Mouse (Mus musculus) MEL (cell line): ENCODE measurements around the gene Odaph. TPM values are rescaled to one million over a fixed set of nuclear protein-coding genes. Genes with fewer than 3 reads are reported as not detected.

Experiments used
- DNase-seq: peaks from one replicate; pipeline ENCODE4 v3.0.0; 2011; ENCODE audit warnings: low read depth, low spot score
- H3K27ac ChIP-seq: 2 replicates; pipeline ENCODE4 v1.5.1; 2012; ENCODE audit warnings: low read depth, mild to moderate bottlenecking, control low read depth, low read length, moderate library complexity; ENCODE audit not compliant: control insufficient read depth
- H3K27me3 ChIP-seq, 2 experiments: fragments of 150-350 bp in 1 of 2; sonication (generic) in 1 of 2; 2 replicates each; pipeline ENCODE4 v1.6.1; 2012; ENCODE audit warnings: low read length in 2 of 2, mild to moderate bottlenecking in 2 of 2, improper control_type of control experiment in 1 of 2, moderate library complexity in 1 of 2; ENCODE audit not compliant: insufficient read depth in 2 of 2, control insufficient read depth in 1 of 2
- H3K36me3 ChIP-seq, 2 experiments: 2 replicates each; pipeline ENCODE4 v1.6.1; 2012 to 2014; ENCODE audit warnings: low read length in 2 of 2, improper control_type of control experiment in 1 of 2, inconsistent platforms in 1 of 2, mild to moderate bottlenecking in 1 of 2; ENCODE audit not compliant: insufficient read depth in 2 of 2, control insufficient read depth in 1 of 2
- H3K4me1 ChIP-seq, 2 experiments: fragments of 150-350 bp in 1 of 2; sonication (generic) in 1 of 2; 2 replicates each; pipeline ENCODE4 v1.6.1; 2012; ENCODE audit warnings: low read length in 2 of 2, improper control_type of control experiment in 1 of 2, mild to moderate bottlenecking in 1 of 2; ENCODE audit not compliant: insufficient read depth in 2 of 2, control insufficient read depth in 1 of 2
- H3K4me3 ChIP-seq, 2 experiments: fragments of 150-350 bp in 1 of 2; sonication (generic) in 1 of 2; 2 replicates each; pipeline ENCODE4 v1.5.1; 2012; ENCODE audit warnings: low read depth in 2 of 2, low read length in 2 of 2, mild to moderate bottlenecking in 2 of 2, moderate library complexity in 2 of 2, control low read depth in 1 of 2, improper control_type of control experiment in 1 of 2; ENCODE audit not compliant: control insufficient read depth in 1 of 2, insufficient read depth in 1 of 2
- H3K79me2 ChIP-seq: 2 replicates; pipeline ENCODE4 v1.6.1; 2012; ENCODE audit warnings: mild to moderate bottlenecking, low read length, moderate library complexity; ENCODE audit not compliant: control insufficient read depth, poor library complexity, insufficient read depth
- H3K9ac ChIP-seq: 2 replicates; pipeline ENCODE4 v1.6.1; 2012; ENCODE audit warnings: low read depth, mild to moderate bottlenecking, control low read depth, low read length, moderate library complexity; ENCODE audit not compliant: control insufficient read depth, poor library complexity, severe bottlenecking
- H3K9me3 ChIP-seq: fragments of 150-350 bp; sonication (generic); replicated peaks from 2 replicates; pipeline ENCODE4 v1.6.1; 2012; ENCODE audit warnings: mild to moderate bottlenecking, low read length, improper control_type of control experiment, moderate library complexity; ENCODE audit not compliant: insufficient read depth
- BHLHE40 ChIP-seq: IDR thresholded peaks from 2 replicates; pipeline ENCODE4 v1.6.1; 2012; ENCODE audit warnings: low read depth, mild to moderate bottlenecking, inconsistent platforms, low read length, improper control_type of control experiment, borderline replicate concordance
- CHD1 ChIP-seq: IDR thresholded peaks from 2 replicates; pipeline ENCODE4 v1.6.1; 2012; ENCODE audit warnings: low read depth, mild to moderate bottlenecking, inconsistent platforms, low read length, improper control_type of control experiment
- CHD2 ChIP-seq: IDR thresholded peaks from 2 replicates; pipeline ENCODE4 v1.6.1; 2011; ENCODE audit warnings: low read length, improper control_type of control experiment
- CTCF ChIP-seq, 3 experiments: IDR thresholded peaks in 2 of 3; conservative IDR thresholded peaks in 1 of 3; 2 replicates each; pipeline ENCODE4 v1.5.1; 2011 to 2012; ENCODE audit warnings: low read length in 3 of 3, low read depth in 2 of 3, mild to moderate bottlenecking in 2 of 3, improper control_type of control experiment in 1 of 3, inconsistent platforms in 1 of 3, mixed read lengths in 1 of 3, moderate library complexity in 1 of 3; ENCODE audit not compliant: control insufficient read depth in 1 of 3, insufficient read depth in 1 of 3, poor library complexity in 1 of 3, severe bottlenecking in 1 of 3
- E2F4 ChIP-seq: IDR thresholded peaks from 2 replicates; pipeline ENCODE4 v1.6.1; 2011; ENCODE audit warnings: low read depth, low read length, improper control_type of control experiment, borderline replicate concordance
- ELF1 ChIP-seq: IDR thresholded peaks from 2 replicates; pipeline ENCODE4 v1.6.1; 2014; ENCODE audit warnings: low read depth, mild to moderate bottlenecking, inconsistent platforms, low read length, improper control_type of control experiment, moderate library complexity
- EP300 ChIP-seq, 2 experiments: IDR thresholded peaks; 2 replicates each; pipeline ENCODE4 v1.6.1; 2011; ENCODE audit warnings: improper control_type of control experiment in 2 of 2, low read length in 2 of 2, low read depth in 1 of 2, mild to moderate bottlenecking in 1 of 2
- ETS1 ChIP-seq: IDR thresholded peaks from 2 replicates; pipeline ENCODE4 v1.6.1; 2012; ENCODE audit warnings: low read depth, mild to moderate bottlenecking, inconsistent platforms, low read length, improper control_type of control experiment, moderate library complexity
- GATA1 ChIP-seq: IDR thresholded peaks from 2 replicates; pipeline ENCODE4 v1.6.1; 2011; ENCODE audit warnings: low read depth, low read length, improper control_type of control experiment
- HCFC1 ChIP-seq: IDR thresholded peaks from 2 replicates; pipeline ENCODE4 v1.6.1; 2012; ENCODE audit warnings: low read depth, mild to moderate bottlenecking, inconsistent platforms, low read length, improper control_type of control experiment, moderate library complexity
- JUND ChIP-seq: IDR thresholded peaks from 2 replicates; pipeline ENCODE4 v1.6.1; 2011; ENCODE audit warnings: low read depth, mild to moderate bottlenecking, improper control_type of control experiment, low read length
- MAFK ChIP-seq: IDR thresholded peaks from 2 replicates; pipeline ENCODE4 v1.6.1; 2011; ENCODE audit warnings: low read depth, mild to moderate bottlenecking, low read length, improper control_type of control experiment, borderline replicate concordance
- MAX ChIP-seq: IDR thresholded peaks from 2 replicates; pipeline ENCODE4 v1.6.1; 2011; ENCODE audit warnings: low read length, improper control_type of control experiment
- MAZ ChIP-seq: IDR thresholded peaks from 2 replicates; pipeline ENCODE4 v1.6.1; 2012; ENCODE audit warnings: low read depth, mild to moderate bottlenecking, inconsistent platforms, low read length, improper control_type of control experiment
- MEF2A ChIP-seq: IDR thresholded peaks from 2 replicates; pipeline ENCODE4 v1.6.1; 2014; ENCODE audit warnings: low read depth, mild to moderate bottlenecking, inconsistent platforms, low read length, improper control_type of control experiment; ENCODE audit not compliant: poor library complexity, insufficient replicate concordance, severe bottlenecking; ENCODE audit errors: extremely low read depth
- MYB ChIP-seq: IDR thresholded peaks from 2 replicates; pipeline ENCODE4 v1.6.1; 2011; ENCODE audit warnings: mild to moderate bottlenecking, low read depth, low read length, improper control_type of control experiment
- RAD21 ChIP-seq: IDR thresholded peaks from 2 replicates; pipeline ENCODE4 v1.6.1; 2011; ENCODE audit warnings: mild to moderate bottlenecking, low read depth, low read length, improper control_type of control experiment
- RCOR1 ChIP-seq: IDR thresholded peaks from 2 replicates; pipeline ENCODE4 v1.6.1; 2012; ENCODE audit warnings: low read depth, mild to moderate bottlenecking, inconsistent platforms, low read length, improper control_type of control experiment
- TAL1 ChIP-seq: IDR thresholded peaks from 2 replicates; pipeline ENCODE4 v1.6.1; 2012; ENCODE audit warnings: mild to moderate bottlenecking, inconsistent platforms, low read length, moderate library complexity, mixed read lengths
- TCF12 ChIP-seq: IDR thresholded peaks from 2 replicates; pipeline ENCODE4 v1.6.1; 2014; ENCODE audit warnings: low read depth, mild to moderate bottlenecking, inconsistent platforms, low read length, improper control_type of control experiment, moderate library complexity
- USF2 ChIP-seq, 2 experiments: IDR thresholded peaks; 2 replicates each; pipeline ENCODE4 v1.6.1; 2011 to 2012; ENCODE audit warnings: improper control_type of control experiment in 2 of 2, low read length in 2 of 2, borderline replicate concordance in 1 of 2, inconsistent platforms in 1 of 2, low read depth in 1 of 2, mild to moderate bottlenecking in 1 of 2; ENCODE audit not compliant: insufficient read depth in 1 of 2
- ZC3H11A ChIP-seq: IDR thresholded peaks from 2 replicates; pipeline ENCODE4 v1.6.1; 2012; ENCODE audit warnings: low read depth, mild to moderate bottlenecking, inconsistent platforms, low read length, improper control_type of control experiment
- ZMIZ1 ChIP-seq: IDR thresholded peaks from 2 replicates; pipeline ENCODE4 v1.6.1; 2012; ENCODE audit warnings: low read depth, mild to moderate bottlenecking, inconsistent platforms, low read length, improper control_type of control experiment, moderate library complexity
- polyA plus RNA-seq, 2 experiments: library from polyadenylated mRNA; stranded (reverse) in 1 of 2; unstranded in 1 of 2; fragments of >175 nt in 1 of 2; fragments of >200 nt in 1 of 2; gene quantifications; 2 replicates each; pipeline versions ENCODE4 v1.2.1 to v1.2.4; 2012; ENCODE audit warnings: low replicate concordance in 2 of 2, low read depth in 1 of 2; ENCODE audit not compliant: insufficient read length in 2 of 2, insufficient read depth in 1 of 2, missing spikeins in 1 of 2
- total RNA-seq: library from RNA; depleted of rRNA; stranded (reverse); fragments of 300-350 nt; gene quantifications from 2 replicates; pipeline ENCODE4 v1.2.3, GENCODE M21; 2012

Odaph gene
- total and polyA plus RNA-seq, 3 experiments: 0.27 to 0.65 TPM; not detected in 1

GRCm38 (mm10) chr5:91956991-91957760 lies 30.1 kb upstream of the Odaph start:
- peak; percentile 28 for DNase-seq
- H3K9me3 ChIP-seq: no peaks in the 10 kb centered on the region
- H3K27me3 ChIP-seq: no peaks in the 10 kb centered on the region
- H3K27ac ChIP-seq: no peak overlapping the region
- TF ChIP-seq E2F4 (no peak), CHD2 (no peak), ELF1 (no peak), RCOR1 (no peak), MAX (no peak), GATA1 (no peak), CTCF (IDR thresholded peaks at IDR 0.05 in 2 of 3, conservative IDR thresholded peaks at IDR 0.05 in 1 of 3; ENCODE audit: control insufficient read depth in 1 of 3, insufficient read depth in 1 of 3, low read depth in 2 of 3, low read length in 3 of 3, poor library complexity in 1 of 3, severe bottlenecking in 1 of 3) (no peak), TCF12 (peak; percentile 35; the same call in 1 of the 2 replicates), BHLHE40 (no peak), TAL1 (peak; percentile 60), CHD1 (no peak)
- H3K36me3 ChIP-seq: peaks cover 19 to 35% of the 10 kb centered on the region in 2 experiments
- no peak overlapping the region for H3K9ac ChIP-seq
- peaks cover 11 to 19% of the 10 kb centered on the region in 2 experiments for H3K4me1 ChIP-seq
- peaks cover 20% of the 10 kb centered on the region for H3K79me2 ChIP-seq
- H3K4me3 ChIP-seq: no peak overlapping the region

- H3K27ac ChIP-seq: no peak overlapping the region
- H3K4me3 ChIP-seq: no peak overlapping the region
Measured at GRCm38 (mm10) chr5:91959096-91959495, 28.2 kb upstream of the Odaph start.

GRCm38 (mm10) chr5:91959986-91960385 lies 27.3 kb upstream of the Odaph start:
- Histone ChIP-seq H3K4me1 (peaks cover 17 to 21% of the 10 kb centered on the region in 2 experiments), H3K79me2 (peaks cover 24% of the 10 kb centered on the region), H3K4me3 (no peak overlapping the region)
- TF ChIP-seq ETS1 (no peak), USF2 (IDR thresholded peaks at IDR 0.05; ENCODE audit: borderline replicate concordance in 1 of 2, insufficient read depth in 1 of 2, low read depth in 1 of 2, low read length in 2 of 2) (no peak), MAFK (no peak), MYB (no peak), RAD21 (no peak), HCFC1 (no peak), ZMIZ1 (no peak), TCF12 (no peak)
- TF ChIP-seq, all 39 proteins: peak for 0
- no peak overlapping the region for H3K27ac ChIP-seq
- peak; percentile 20 for DNase-seq
- H3K9me3 ChIP-seq: no peaks in the 10 kb centered on the region
- no peak overlapping the region for H3K9ac ChIP-seq
- peaks cover 8 to 37% of the 10 kb centered on the region in 2 experiments for H3K36me3 ChIP-seq
- no peaks in the 10 kb centered on the region for H3K27me3 ChIP-seq

More at GRCm38 (mm10) chr5:91959096-91959495, 28.2 kb upstream of the Odaph start:
- TF ChIP-seq MAZ: no peak
- no peak for TF ChIP-seq MEF2A
- TF ChIP-seq EP300 (IDR thresholded peaks at IDR 0.05; ENCODE audit: low read depth in 1 of 2, low read length in 2 of 2): peak in 1 of 2 experiments; percentile 21; a peak in 1 of 4 replicates
- no peak for TF ChIP-seq ZMIZ1
- no peak for TF ChIP-seq ZC3H11A
- no peak for TF ChIP-seq JUND
- DNase-seq: peak; percentile 16
- Histone ChIP-seq H3K27me3 (no peaks in the 10 kb centered on the region), H3K36me3 (peaks cover 13 to 37% of the 10 kb centered on the region in 2 experiments), H3K9ac (no peak overlapping the region), H3K9me3 (no peaks in the 10 kb centered on the region), H3K4me1 (peaks cover 17 to 21% of the 10 kb centered on the region in 2 experiments), H3K79me2 (peaks cover 24% of the 10 kb centered on the region)
